ENCODE assay signal across 11 mouse cellular contexts in the genomic region with DNA sequence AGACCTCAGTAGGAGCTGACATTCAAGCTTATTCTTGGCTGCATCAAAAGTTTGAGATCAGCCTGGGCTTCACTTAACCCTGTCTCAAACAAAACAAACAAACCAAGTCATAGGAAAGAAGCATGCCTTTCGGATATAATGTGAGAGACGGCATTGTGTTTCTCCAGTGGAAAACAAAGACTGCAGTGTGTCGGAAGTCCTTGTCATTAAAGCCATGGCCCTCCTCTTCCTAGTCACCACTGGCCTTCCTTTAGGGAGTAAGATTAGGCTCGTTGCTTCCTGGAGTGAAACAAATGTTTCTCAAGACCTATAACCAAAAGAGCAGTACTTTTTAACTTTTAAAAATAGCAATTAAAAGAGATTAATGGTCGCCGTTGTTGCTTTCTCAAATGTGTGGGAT. TPM values are rescaled to one million over a fixed set of nuclear protein-coding genes. Genes with fewer than 3 reads are reported as not detected.
DNase-seq lines count a peak whose midpoint lies in the region; ATAC-seq and TF ChIP-seq lines count a peak whose summit lies in the region.
"Had no signal": no experiment of that assay in that cellular context is flagged by ENCODE, and none has a peak within 500 bp of the region (broad histone marks: within the 10 kb centered on the region; RNA-seq: fewer than 3 reads in every experiment).

No protein-coding gene starts in this region.

- TF ChIP-seq POLR2A in lung, adult 2 months (IDR thresholded peaks at IDR 0.05; ENCODE audit: borderline replicate concordance, extremely low read depth, low read depth, low read length) = no peak

- no peak for ATAC-seq in hindbrain, embryonic 16.5 days
- ATAC-seq in lung, postnatal 0 days = peak; percentile 56
- ATAC-seq in intestine, embryonic 16.5 days = no peak
- no peak for ATAC-seq in stomach, embryonic 16.5 days (ENCODE audit: insufficient read depth, low FRiP score)
- no peak for ATAC-seq in megakaryocyte progenitor cell, adult 5-6 weeks (replicated peaks; ENCODE audit: poor library complexity)

- H3K4me3 ChIP-seq in hindbrain, embryonic 10.5 days = no peak overlapping the region
- no peak overlapping the region for H3K4me3 ChIP-seq in hindbrain, embryonic 16.5 days (ENCODE audit: low read length)
- no peak overlapping the region for H3K4me3 ChIP-seq in lung, postnatal 0 days (ENCODE audit: low read depth, low read length)
- no peak overlapping the region for H3K4me3 ChIP-seq in lung, adult 2 months (replicated peaks; ENCODE audit: extremely low read depth, low read depth, low read length)
- H3K4me3 ChIP-seq in intestine, embryonic 16.5 days (ENCODE audit: low read length) = no peak overlapping the region
- H3K4me3 ChIP-seq in stomach, embryonic 16.5 days (replicated peaks; ENCODE audit: low read length) = no peak overlapping the region
- H3K4me3 ChIP-seq: embryonic facial prominence, embryonic 12.5 days; hindbrain, embryonic 15.5 days had no signal

- DNase-seq in hindbrain, embryonic 10.5 days (ENCODE audit: low spot score) = no peak
- DNase-seq in lung, postnatal 0 days (ENCODE audit: low spot score) = peak; percentile 59
- DNase-seq in lung, adult 2 months = no peak
- DNase-seq in frontal cortex, postnatal 36 days (ENCODE audit: low spot score in 2 of 2) = no peak
- DNase-seq: right cerebral cortex, postnatal 14 days had no signal

- TF ChIP-seq EP300 in lung, postnatal 0 days (IDR thresholded peaks at IDR 0.05) = peak; percentile 50; the same call in 1 of the 2 replicates

- peak overlapping the region; percentile 29; the same call in 1 of the 2 replicates for H3K27ac ChIP-seq in hindbrain, embryonic 10.5 days
- H3K27ac ChIP-seq in hindbrain, embryonic 16.5 days (ENCODE audit: low read depth, low read length) = no peak overlapping the region; the same call in 1 of the 2 replicates
- peak overlapping the region; percentile 62; the same call in 1 of the 2 replicates for H3K27ac ChIP-seq in lung, postnatal 0 days (ENCODE audit: low read length)
- peak overlapping the region; percentile 57 for H3K27ac ChIP-seq in intestine, embryonic 16.5 days (ENCODE audit: low read length)
- peak overlapping the region; percentile 44 for H3K27ac ChIP-seq in stomach, embryonic 16.5 days (ENCODE audit: low read length)
- H3K27ac ChIP-seq: embryonic facial prominence, embryonic 12.5 days; hindbrain, embryonic 15.5 days had no signal

- H3K9ac ChIP-seq in hindbrain, embryonic 16.5 days (ENCODE audit: low read depth, low read length) = no peak overlapping the region
- H3K9ac ChIP-seq in lung, postnatal 0 days (replicated peaks; ENCODE audit: low read depth) = no peak overlapping the region
- H3K9ac ChIP-seq in intestine, embryonic 16.5 days (ENCODE audit: low read depth, low read length) = no peak overlapping the region
- H3K9ac ChIP-seq in stomach, embryonic 16.5 days (ENCODE audit: low read length) = no peak overlapping the region
- H3K9ac ChIP-seq: embryonic facial prominence, embryonic 12.5 days; hindbrain, embryonic 15.5 days had no signal

- H3K9me3 ChIP-seq in hindbrain, embryonic 10.5 days = no peaks in the 10 kb centered on the region
- no peaks in the 10 kb centered on the region for H3K9me3 ChIP-seq in hindbrain, embryonic 16.5 days (ENCODE audit: control insufficient read depth, low read length)
- H3K9me3 ChIP-seq in lung, postnatal 0 days (ENCODE audit: low read length) = no peaks in the 10 kb centered on the region
- H3K9me3 ChIP-seq in intestine, embryonic 16.5 days (ENCODE audit: control insufficient read depth, low read length) = no peaks in the 10 kb centered on the region
- no peaks in the 10 kb centered on the region for H3K9me3 ChIP-seq in stomach, embryonic 16.5 days (replicated peaks; ENCODE audit: control insufficient read depth, low read length)
- H3K9me3 ChIP-seq: embryonic facial prominence, embryonic 12.5 days; hindbrain, embryonic 15.5 days had no signal

- no peak overlapping the region for H3K4me2 ChIP-seq in hindbrain, embryonic 16.5 days (ENCODE audit: low read length)
- no peak overlapping the region for H3K4me2 ChIP-seq in lung, postnatal 0 days (replicated peaks; ENCODE audit: low read depth, low read length)
- H3K4me2 ChIP-seq in intestine, embryonic 16.5 days (ENCODE audit: low read depth, low read length) = no peak overlapping the region
- no peak overlapping the region for H3K4me2 ChIP-seq in stomach, embryonic 16.5 days (ENCODE audit: low read depth, low read length)
- H3K4me2 ChIP-seq: embryonic facial prominence, embryonic 12.5 days; hindbrain, embryonic 15.5 days had no signal

- 51% methylated on average over 6 of the region's 6 CpGs for WGBS in hindbrain, embryonic 10.5 days
- WGBS in hindbrain, embryonic 16.5 days = 46% methylated on average over 6 of the region's 6 CpGs
- 35% methylated on average over 6 of the region's 6 CpGs for WGBS in lung, postnatal 0 days
- WGBS in lung, adult 2 months = 35% methylated on average over 6 of the region's 6 CpGs
- 59% methylated on average over 6 of the region's 6 CpGs for WGBS in intestine, embryonic 16.5 days
- 53% methylated on average over 6 of the region's 6 CpGs for WGBS in stomach, embryonic 16.5 days

- peaks cover 8% of the 10 kb centered on the region; the same call in 1 of the 2 replicates for H3K36me3 ChIP-seq in hindbrain, embryonic 10.5 days
- no peaks in the 10 kb centered on the region for H3K36me3 ChIP-seq in hindbrain, embryonic 16.5 days (ENCODE audit: control insufficient read depth, insufficient read depth, low read length)
- H3K36me3 ChIP-seq in lung, postnatal 0 days (ENCODE audit: insufficient read depth, low read length) = no peaks in the 10 kb centered on the region
- 0 out of 2 replicates have a peak, but pooled peaks cover 5% of the 10 kb centered on the region for H3K36me3 ChIP-seq in intestine, embryonic 16.5 days (ENCODE audit: control insufficient read depth, insufficient read depth, low read length)
- no peaks in the 10 kb centered on the region for H3K36me3 ChIP-seq in stomach, embryonic 16.5 days (ENCODE audit: control insufficient read depth, insufficient read depth, low read length)
- H3K36me3 ChIP-seq: hindbrain, embryonic 15.5 days had no signal

- no peak for TF ChIP-seq CTCF in lung, postnatal 0 days (IDR thresholded peaks at IDR 0.05)
- TF ChIP-seq CTCF in lung, adult 2 months (IDR thresholded peaks at IDR 0.05; ENCODE audit: insufficient read depth, low read length) = no peak

- H3K4me1 ChIP-seq in hindbrain, embryonic 10.5 days (replicated peaks) = peaks cover 56% of the 10 kb centered on the region
- peaks cover 24% of the 10 kb centered on the region for H3K4me1 ChIP-seq in hindbrain, embryonic 16.5 days (ENCODE audit: control insufficient read depth, insufficient read depth, low read depth, low read length)
- H3K4me1 ChIP-seq in lung, postnatal 0 days (ENCODE audit: insufficient read depth, low read depth, low read length) = peaks cover 19% of the 10 kb centered on the region
- peaks cover 29% of the 10 kb centered on the region for H3K4me1 ChIP-seq in lung, adult 2 months (ENCODE audit: control insufficient read depth, insufficient read depth, low read length)
- peaks cover 33% of the 10 kb centered on the region for H3K4me1 ChIP-seq in intestine, embryonic 16.5 days (ENCODE audit: control insufficient read depth, insufficient read depth, low read length)
- peaks cover 34% of the 10 kb centered on the region for H3K4me1 ChIP-seq in stomach, embryonic 16.5 days (ENCODE audit: control insufficient read depth, insufficient read depth, low read length)

- H3K27me3 ChIP-seq in hindbrain, embryonic 10.5 days (ENCODE audit: insufficient read depth, poor library complexity, severe bottlenecking) = no peaks in the 10 kb centered on the region
- H3K27me3 ChIP-seq in hindbrain, embryonic 16.5 days (replicated peaks; ENCODE audit: control insufficient read depth, insufficient read depth, low read length) = no peaks in the 10 kb centered on the region
- no peaks in the 10 kb centered on the region for H3K27me3 ChIP-seq in lung, postnatal 0 days (replicated peaks; ENCODE audit: insufficient read depth, low read length)
- no peaks in the 10 kb centered on the region for H3K27me3 ChIP-seq in intestine, embryonic 16.5 days (replicated peaks; ENCODE audit: control insufficient read depth, insufficient read depth, low read length)
- H3K27me3 ChIP-seq in stomach, embryonic 16.5 days (ENCODE audit: control insufficient read depth, insufficient read depth, low read length) = no peaks in the 10 kb centered on the region
- H3K27me3 ChIP-seq: embryonic facial prominence, embryonic 12.5 days; hindbrain, embryonic 15.5 days had no signal

RNA-seq across cellular contexts. Expression of gene Pxdn, which starts 13.6 kb away (rescaled TPM):
- 71.4 and 78.2 TPM in 2 replicates for polyA plus RNA-seq in hindbrain, embryonic 10.5 days (2016; fragmentation: Nextera tagmentation; extraction: Ambion mirVana)
- polyA plus RNA-seq in hindbrain, embryonic 16.5 days (2015; fragmentation: Nextera tagmentation; extraction: Ambion mirVana) = 35.4 and 57.3 TPM in 2 replicates
- polyA plus RNA-seq in lung, postnatal 0 days (2015; fragmentation: Nextera tagmentation; extraction: Ambion mirVana) = 56.1 and 66.0 TPM in 2 replicates
- polyA plus RNA-seq in lung, adult 2 months (2012; rRNA removed) = 154 and 186 TPM in 2 replicates
- 48.2 and 53.5 TPM in 2 replicates for polyA plus RNA-seq in intestine, embryonic 16.5 days (2015; fragmentation: Nextera tagmentation; extraction: Ambion mirVana)
- polyA plus RNA-seq in stomach, embryonic 16.5 days (2015; fragmentation: Nextera tagmentation; extraction: Ambion mirVana) = 93.0 and 99.3 TPM in 2 replicates
- not detected in 2 replicates for total RNA-seq in megakaryocyte progenitor cell, adult 5-6 weeks (2015)
- total RNA-seq in megakaryocyte progenitor cell, adult 5-6 weeks (2017) = not detected in 2 replicates
